Mouse (Mus musculus): ENCODE results near the gene Park7.

DNA sequence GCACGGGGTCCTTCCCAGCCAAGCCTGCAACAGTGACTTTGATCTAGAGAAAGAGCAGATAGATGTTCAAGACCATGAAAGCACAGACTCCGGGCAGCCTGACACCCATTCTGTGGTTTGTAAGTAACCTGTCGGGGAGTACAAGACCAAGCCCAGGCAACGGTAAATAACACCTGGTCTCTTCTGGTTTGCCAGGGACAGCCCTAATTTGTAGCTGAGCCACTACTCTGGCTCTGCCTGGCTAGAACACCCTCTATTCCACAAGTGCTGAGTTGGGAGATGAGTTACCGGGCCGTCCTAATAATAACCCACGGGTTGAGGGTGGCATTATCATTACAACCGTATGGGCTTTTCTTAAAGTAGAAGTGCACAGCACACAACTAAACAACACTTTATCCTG, 7.1 kb downstream of the Park7 start:
- TF ChIP-seq EP300 (optimal IDR thresholded peaks at IDR 0.05) = no peak
- no peak for TF ChIP-seq CTCF (IDR thresholded peaks at IDR 0.05; ENCODE audit: low read depth)

All from stomach, postnatal 0 days (tissue).